Mouse (Mus musculus) adipocyte (in vitro differentiated cells): Measurements from ENCODE around the gene Bves.
"Not testable (repeated sequence)": the region's sequence is repeated elsewhere in the genome, so short reads cannot be mapped to it uniquely, and the experiment has no call there.

Experiments used
- DNase-seq: peaks from one replicate; pipeline ENCODE4 v3.0.0-alpha.2; 2016; ENCODE audit warnings: low spot score

The Bves gene

DNA sequence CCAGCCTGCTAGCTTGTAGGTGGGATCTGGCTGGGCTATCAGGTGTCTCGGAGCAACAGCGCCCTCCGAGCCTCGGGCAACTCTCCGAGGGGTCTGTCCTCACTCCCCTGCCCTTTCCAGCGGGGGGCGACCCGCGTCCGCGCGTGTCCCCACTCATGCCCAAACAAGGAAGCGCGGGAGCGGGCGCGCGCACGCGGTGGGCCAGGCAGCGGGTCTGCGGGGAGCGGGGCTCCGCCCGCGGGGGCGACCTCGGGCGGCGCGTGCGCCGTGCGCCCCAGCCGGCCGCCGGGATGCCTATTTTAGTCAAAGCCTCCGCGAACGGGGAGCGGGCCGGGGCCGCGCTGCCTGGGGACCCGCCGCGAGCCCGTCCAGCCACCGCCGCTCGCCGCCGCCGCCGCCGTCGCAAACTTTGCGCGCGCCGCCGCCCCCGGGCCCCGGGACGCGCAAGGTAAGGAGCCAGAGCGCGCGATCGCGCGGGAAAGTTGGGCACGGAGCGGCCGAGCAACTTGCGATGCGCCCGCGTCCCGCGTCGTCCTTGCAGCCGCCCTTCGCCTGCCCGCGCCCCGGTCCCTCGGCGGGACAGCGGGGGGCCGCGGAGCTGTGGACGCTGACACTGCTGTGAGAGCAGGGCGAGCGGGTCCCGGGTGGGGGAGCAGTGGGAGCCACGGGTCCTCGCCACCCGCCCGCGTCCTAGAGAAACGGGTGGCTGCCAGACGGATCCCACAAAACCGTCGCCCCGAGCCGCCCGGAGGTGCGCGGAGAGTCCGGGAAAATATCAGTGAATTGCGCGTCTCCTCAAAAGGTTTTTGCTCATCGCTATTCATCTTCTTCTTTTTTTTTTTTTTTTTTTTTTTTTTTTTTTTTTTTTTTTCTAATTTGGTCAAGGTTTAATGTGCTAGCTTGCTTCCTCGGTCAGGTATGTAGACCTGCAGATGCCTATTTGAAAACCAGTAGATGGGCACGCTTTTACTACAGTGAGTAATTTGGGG lies at the start of gene Bves:
Bves (plus strand) TSS at position 339 of the 989 bp plus-strand sequence.
- DNase-seq, result no peak

DNA sequence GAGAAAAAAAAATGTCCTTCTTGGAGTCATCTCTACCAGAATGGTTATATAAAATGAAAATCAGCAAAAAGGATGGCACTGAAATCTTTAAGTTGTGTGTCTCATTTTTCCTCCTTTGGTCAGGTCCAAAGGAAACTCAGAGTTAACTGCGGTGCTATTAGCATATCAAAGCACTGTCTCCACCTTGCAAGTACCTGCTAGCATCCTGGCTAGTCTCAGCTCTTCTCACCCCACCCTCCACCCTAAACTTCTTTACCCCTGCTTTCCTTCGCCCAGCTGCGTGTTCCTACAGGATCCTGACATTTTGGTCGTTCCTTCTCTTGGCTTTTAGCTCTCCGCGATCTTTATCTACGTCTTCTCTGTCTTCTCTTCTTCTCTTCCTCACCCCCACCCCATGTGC lies 47.2 kb upstream of the Bves start:
- DNase-seq, result no peak

DNA sequence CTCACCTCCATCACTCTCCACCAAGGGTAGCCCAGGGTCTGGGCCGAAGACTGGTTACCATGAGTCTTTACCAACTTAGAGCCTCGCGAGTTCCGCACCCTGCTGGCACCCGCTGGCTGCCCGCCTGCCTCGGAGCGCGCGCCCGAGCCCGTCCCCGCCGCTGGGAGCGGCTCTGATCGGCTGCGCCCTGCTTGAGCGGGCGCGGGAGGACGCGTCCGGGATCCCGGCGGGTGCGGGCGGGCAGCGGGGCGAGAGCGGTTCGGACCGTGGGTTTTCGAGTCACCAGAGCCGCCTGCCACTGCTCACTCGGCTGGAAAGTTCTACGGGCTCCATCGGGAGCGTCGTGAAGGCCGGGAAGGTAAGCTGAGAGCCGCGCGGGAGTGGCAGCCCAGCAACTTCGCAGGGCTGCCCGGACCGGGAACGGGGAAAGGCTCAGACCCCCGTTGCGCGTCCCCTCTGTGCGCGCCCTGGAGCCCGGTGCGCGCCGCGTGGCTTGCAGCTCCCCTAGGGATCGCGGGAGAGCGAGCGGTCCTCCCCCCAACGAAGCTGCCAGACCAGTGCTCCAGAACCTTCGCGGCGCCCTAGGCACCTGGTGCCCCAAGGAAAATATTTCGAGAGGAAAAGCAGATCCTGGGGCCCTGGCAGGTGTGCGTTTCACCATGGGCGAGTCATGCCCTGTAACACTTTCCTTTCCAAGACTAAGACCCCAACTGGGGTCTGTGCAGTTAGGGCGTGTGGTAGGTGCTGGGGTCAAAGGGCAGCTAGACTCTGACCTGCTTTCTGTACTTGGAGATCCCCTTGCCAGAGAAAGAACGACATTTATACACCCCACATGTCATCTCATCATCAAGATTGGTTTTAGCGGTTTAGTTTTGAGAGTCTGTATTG lies 46.1 kb upstream of the Bves start:
- no peak for DNase-seq

DNA sequence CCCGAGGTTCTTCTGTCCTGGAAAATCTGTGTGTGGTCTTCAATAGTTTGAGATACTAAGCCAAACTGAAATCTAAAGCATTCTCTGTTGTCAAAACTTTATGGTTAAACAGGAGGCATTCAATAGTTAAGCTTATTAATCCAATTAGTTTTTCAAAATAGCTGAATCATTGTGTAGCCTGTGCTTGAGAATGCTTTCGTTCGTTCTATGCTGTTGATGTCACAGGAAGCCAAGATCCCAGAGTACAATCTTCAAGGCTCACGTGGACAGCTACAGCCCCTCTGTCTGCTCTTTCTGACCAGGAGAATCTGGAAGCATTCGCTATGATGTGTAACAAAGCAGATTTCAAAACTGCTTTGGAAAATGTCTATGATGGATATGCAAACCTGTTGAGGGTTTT lies 45.0 kb upstream of the Bves start:
- no peak for DNase-seq

DNA sequence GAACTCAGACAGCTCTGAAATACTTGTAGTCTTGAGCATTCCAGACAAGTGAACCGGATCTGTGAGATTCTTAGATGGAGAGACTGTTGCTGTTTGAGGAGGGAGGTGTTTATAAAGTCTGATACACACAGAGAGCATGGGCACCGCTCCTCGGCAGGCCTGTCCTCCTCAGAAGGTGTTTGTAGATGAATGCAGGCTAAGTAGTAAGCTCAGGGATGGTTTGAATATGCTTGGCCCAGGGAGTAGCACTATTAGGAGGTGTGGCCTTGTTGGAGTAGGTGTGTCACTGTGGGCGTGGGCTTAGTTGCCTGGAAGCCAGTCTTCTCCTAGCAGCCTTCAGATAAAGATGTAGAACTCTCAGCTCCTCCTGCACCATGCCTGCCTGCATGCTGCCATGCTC lies 43.4 kb upstream of the Bves start:
- DNase-seq, result not testable (repeated sequence)

DNA sequence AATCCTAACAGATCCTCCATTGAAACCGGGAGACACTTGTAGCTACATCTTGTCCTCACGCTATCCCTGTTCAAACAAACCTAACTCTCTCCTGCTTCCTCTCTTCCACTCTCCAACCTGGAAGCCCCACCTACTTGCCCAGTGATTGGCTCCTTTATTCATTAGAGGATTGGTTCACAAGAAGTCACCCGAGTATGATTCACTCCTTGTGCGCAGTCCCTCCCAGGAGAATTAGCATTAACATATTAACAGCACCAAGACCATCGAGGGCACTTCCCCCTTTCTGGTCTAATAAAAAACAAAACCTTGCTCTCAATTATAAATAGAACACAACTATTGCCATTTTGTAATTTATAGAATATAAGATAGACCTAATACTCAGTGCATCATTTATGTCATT lies 40.5 kb upstream of the Bves start:
- no peak for DNase-seq

DNA sequence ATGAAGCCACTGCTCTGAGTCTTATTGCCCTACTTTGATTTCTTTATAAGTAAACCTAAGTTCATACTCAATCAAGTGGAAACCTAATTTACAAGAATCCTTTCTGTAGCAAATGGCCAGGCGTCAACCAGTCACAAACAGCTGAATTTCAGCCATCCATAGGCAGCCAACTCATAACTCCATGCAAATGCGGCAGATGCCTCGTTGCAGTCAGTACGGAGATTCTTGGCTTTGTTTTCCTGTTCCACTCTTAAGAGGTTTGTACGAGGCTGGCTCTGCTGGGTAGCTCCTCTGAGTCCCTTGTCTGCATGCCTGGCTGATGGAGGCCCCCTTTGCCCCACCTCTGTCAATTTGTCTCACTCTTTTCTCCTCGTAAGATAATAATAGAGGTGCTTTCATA lies 37.1 kb upstream of the Bves start:
- no peak for DNase-seq

DNA sequence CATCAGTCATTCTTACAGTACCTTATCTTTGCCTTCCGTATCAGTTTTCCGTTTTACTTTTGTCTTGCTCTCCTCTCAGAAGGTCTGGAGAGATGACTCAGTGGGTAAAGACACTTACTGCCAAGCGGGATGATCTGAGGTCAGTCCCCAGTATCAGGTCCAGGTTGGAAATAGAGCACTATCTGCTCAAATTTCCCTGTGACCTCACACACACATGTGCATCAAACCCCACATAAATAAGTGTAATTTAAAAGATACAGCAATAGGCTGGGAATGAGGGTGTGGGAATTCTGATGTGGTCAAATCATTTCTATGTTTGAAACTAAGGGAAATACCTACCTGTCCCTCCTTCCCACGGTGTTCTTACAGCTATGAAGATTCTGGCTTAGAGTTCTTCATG lies 36.1 kb upstream of the Bves start:
- DNase-seq, result no peak

DNA sequence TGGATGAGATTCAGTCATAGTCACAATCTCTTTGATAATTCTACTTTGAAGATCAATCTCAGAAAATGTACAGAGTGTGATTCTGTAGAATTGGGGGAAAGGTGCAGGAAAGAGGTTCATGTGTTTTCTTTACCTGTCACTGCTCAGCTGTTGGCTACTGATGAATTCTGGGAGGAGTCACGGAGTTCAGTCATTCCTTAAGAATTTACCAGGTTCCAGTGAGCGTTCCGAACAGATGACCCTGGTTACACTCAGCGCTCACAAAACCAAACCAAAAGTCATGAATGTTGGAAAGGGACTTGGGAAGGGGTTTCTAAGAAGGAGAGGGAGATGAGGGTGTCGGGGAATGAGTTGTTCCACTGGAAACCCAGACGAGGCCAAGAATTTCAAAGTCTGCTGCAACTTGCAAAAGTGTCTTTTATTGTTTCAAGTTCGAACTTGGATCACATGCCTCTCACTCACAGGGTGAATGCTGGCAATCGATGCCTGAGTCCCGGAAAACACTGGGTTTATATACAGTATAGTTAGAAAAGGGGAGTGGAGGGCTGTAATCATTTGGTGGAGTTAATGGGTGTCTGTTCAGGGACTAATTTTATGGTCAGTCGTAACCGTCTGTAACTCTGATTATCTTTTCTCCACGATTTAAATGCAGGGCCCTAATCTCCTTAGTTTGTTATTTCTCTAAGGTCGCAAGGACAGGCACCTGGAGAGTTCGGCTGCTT lies 32.1 kb upstream of the Bves start:
- no peak for DNase-seq

DNA sequence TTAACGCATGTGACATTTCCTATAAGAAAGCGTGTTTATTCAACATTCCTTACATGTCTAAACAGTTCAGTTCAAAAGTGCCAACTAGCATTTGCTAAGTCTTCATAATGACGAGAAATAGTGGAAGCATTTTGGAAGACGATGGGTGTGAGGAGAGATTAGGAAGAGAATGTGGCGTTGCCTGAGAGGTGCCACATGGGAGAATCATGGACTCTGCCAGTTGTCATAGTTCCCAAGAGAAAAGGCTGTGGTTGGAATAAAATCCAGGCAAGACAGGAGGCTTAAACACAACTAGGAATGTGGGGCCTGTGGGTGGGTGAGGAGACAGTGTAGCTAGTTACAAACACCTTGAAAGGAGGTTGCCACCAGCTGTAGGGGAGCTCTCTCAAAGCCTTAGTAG lies 30.4 kb upstream of the Bves start:
- DNase-seq, result no peak

DNA sequence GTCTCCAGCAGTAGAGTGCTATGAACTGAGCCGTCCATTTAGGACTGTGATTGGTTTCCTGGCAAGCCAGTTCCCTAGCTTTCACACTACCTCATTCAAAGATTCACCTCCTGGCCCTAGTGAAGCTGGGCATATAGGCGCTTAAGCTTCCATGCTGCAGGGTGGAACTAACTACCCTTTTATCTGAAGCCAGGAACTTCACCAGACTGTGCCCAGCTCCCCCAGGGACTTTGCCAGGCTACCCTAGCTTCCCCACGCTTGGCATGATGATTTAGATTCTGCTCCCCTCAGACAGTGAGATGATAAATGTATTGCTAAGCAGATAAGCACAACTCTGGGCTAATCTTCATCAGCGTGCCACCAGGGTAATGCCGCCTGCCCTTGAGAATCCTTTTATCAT lies 24.4 kb upstream of the Bves start:
- no peak for DNase-seq

DNA sequence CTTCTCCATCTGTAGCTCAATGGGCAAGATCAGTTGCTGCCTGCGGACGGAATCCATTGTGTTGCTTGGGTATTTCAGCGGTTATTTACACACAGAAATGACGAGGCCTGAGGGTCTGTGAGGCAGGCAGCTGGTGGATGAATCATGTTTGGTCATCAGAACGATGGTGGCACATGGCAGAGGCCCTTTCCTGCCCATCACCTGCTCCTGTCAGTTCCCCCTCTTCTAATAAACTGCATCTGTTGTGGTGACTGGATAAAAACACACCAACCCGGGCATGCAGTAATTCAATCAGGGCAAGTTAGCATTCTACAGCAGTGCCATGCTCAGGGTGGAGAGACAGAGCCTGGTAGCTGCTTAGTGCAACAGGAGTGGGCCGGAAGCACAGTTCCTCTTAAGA lies 23.9 kb upstream of the Bves start:
- DNase-seq, result no peak

DNA sequence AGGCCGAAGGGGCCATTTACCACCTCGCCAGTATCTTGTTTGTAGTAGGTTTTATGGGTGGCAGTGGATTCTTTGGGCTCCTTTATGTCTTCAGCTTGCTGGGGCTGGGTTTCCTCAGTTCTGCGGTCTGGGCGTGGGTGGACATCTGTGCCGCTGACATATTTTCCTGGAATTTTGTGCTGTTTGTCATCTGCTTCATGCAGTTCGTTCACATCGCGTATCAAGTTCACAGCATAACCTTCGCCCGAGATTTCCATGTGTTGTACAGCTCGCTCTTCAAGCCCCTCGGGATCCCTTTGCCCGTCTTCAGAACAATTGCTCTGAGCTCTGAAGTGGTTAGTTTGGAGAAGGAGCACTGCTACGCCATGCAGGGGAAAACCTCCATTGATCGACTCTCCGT lies 20.7 kb upstream of the Bves start:
- DNase-seq, result no peak

DNA sequence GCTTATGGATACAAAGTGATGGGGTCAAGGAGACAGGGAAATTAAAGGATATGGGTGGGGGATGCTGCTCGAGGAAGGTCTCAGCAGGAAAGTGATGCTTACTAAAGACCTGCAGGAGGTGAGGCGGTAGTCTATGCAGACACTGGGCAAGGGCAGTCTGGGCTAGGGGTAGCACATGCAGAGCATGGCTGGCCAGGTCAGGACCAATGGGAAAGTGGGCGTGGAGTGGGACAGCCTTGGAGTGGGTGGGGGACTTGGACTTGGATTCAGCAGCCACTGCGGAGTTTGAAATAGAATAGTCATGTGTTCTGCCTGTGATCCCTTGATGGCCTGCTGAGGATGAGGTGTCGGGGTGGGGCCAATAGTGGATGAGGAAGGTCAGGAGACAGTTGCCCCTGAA lies 16.6 kb upstream of the Bves start:
- DNase-seq, result no peak

DNA sequence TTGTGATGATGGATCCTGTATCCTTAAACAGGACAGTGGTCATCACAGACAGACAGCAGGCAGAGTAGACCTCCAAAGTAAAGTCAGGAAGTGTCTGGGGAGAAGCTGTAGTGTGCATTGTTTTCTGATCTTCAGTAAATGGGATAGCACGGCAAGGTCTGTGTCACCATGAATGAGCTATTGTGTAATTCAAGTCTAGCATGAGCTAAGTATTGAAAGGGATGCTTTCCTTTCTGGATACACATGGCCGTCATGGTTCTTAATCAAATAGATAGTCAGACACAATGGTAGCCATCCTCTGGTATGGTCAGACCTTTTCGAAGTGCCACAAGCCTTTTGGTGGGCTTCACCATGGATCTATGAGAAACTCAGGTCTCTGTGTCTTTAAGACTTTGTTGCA lies 15.3 kb upstream of the Bves start:
- no peak for DNase-seq

DNA sequence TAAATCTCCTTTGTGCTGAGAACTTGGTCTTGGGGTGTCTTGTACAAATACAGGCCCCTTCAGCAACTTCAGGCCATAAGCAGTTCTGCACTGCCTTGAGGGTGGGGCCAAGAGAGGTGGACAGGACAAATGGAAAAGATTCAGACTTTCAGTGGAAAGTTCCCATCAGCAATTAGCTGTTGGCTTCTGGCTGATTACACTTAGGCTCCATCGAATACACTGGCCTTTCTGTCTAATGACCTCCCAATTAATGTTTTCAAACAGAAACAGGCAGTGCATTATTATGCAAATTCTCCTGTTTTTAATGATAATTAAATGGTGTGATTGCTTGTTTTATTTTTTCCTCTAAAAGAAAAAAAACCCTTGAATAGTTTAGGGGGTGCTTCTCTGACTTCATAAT lies 11.4 kb upstream of the Bves start:
- no peak for DNase-seq

DNA sequence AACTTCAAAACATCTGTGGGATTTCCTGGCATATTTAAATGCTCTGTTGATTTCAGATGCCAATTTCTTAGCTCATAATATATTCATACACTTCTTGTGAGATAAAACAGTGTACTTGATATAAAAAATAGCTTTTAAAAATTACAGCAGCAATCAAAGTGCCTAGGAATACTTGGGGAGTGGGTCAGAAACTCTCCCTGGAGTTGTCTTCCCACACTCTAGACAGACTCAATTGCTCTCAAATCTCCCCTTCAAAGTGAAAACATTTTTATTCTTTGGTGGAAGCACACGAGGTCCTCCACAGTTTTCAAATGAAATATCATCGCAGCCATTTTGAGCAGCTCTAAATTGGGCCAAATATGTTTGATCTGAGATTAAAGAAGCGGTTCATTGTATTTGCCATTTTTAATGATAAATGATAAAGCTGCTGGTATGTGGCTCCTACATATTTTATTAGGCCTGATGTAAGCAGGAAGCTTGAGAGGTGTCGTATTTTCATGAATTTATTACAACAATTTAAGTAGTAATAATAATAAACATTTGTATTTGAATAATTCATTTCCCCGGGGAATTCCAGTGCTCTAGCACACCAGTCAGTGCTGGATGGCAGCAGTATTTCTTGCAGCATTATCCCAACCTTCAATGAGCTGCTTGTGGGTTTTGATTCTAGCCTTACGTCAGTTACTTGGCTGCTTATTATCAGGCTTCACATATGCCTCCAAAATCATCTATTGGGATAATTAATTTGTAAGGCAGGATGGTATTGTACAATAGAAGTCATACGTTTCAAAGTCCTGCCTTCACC lies 7.2 kb upstream of the Bves start:
- DNase-seq, result no peak

DNA sequence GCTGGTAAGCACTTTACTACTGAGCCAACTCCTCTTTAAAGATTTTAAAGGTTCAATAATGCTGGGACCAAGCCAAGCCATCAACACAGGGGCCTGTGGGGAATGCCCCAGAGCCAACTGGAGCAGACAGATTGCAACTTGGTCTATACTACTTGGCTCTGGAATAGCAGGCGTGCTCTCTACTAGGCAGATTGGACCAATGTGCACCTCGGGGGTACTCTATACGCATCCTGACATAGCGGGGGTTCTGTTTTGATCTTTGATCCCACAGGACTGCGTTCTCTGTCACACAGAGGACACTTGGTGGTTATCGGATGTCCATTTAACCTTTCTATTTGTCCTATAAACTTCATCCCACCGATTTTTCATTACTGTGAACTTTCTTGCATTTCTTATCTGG lies 647 bp upstream of the Bves start:
- DNase-seq, result no peak

DNA sequence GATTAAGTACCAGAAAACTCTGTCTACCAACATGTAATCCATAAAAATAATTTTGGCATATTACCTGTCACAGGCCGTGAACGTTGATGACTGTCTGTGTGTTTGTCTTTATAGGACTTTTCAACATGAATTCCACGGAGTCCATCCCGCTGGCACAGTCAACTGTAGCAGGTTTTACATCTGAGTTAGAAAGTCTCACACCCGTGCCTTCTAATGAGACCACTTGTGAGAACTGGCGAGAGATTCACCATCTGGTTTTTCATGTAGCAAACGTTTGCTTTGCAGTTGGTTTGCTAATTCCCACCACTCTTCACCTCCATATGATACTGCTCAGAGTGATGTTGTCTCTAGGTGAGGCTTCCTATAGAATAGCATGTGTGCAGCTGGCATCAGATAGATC lies 3.5 kb downstream of the Bves start:
- no peak for DNase-seq

DNA sequence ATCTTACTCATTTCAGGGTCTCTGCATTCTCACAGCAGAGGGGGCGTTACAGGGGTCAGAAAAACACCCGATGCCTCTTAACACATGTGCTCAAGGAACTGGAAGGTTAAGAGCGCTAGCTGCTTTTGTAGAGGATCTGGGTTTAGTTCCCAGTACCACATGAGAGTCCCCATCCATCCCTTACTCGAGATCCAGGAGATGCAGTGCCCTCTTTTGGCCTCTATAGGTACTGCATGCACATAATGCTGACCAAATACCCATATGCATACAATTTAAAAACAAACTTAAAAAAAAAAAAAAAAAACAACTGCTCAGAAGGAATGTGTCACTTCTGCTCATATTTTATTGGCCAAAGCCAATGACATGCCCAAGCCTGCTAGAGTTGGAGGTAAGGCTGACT lies 8.8 kb downstream of the Bves start:
- DNase-seq, result no peak

DNA sequence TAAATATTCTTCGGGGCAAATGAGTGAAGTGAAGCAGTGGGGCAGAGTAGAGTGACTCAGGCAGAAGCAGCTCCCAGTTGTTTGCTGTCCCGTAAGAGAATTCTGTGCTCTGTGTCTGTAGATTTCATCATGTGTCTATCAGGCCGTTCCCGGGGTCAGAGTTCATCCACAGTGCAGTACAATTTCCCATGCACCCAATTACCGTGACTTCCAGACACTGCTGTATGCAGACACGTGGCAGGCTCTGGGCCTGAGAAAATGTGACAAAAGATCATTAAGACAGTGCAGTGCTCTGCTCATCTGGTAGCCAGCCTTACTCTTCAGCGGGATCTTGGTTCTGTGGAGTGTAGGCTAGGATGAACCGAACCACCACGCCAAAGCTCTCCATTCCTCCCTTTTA lies 9.6 kb downstream of the Bves start:
- peak; percentile 66 for DNase-seq

DNA sequence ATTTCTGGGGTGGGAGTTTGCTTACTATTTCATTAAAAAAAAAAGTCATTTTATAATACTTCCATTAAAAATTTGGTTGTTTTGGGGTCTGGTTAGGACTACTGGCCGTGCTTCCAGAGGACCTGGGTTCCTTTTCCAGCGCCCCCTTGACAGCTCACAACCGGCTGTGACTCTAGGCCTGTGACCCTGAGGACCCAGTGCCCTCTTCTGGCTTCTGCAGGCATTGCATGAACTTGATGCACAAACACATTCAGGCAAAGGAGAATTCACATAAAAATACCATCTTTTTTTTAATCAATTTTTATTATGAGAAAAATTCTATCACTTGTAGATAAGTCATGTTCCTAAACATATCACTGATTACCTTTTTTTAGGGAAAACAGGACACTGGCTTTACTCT lies 12.6 kb downstream of the Bves start:
- not testable (repeated sequence) for DNase-seq
